Mouse (Mus musculus) stomach, postnatal 0 days (tissue): ENCODE results near the gene Rhobtb3. TPM values are rescaled to one million over a fixed set of nuclear protein-coding genes. Genes with fewer than 3 reads are reported as not detected.

Experiments used
- ATAC-seq: fragments of 200-750 bp; cut with Nextera tagmentation; 2 replicates; pipeline ENCODE4 v1.8.0; 2017; ENCODE audit not compliant: low FRiP score, low TSS enrichment
- DNase-seq: peaks from one replicate; pipeline ENCODE4 v3.0.0-alpha.2; 2016; ENCODE audit warnings: low spot score
- H3K27ac ChIP-seq: fragments of 300-500 bp; sonication (generic); replicated peaks from 2 replicates; pipeline ENCODE4 v1.5.1; 2014; ENCODE audit warnings: mild to moderate bottlenecking, control low read depth
- H3K27me3 ChIP-seq: fragments of 300-500 bp; sonication (generic); 2 replicates; pipeline ENCODE4 v1.6.1; 2014; ENCODE audit warnings: low read length; ENCODE audit not compliant: control insufficient read depth, insufficient read depth
- H3K36me3 ChIP-seq: fragments of 300-500 bp; sonication (generic); 2 replicates; pipeline ENCODE4 v1.6.1; 2014; ENCODE audit warnings: low read length, mixed read lengths; ENCODE audit not compliant: control insufficient read depth, insufficient read depth
- H3K4me1 ChIP-seq: fragments of 300-500 bp; sonication (generic); replicated peaks from 2 replicates; pipeline ENCODE4 v1.6.1; 2014; ENCODE audit warnings: antibody characterized with exemption; ENCODE audit not compliant: control insufficient read depth, insufficient read depth
- H3K4me2 ChIP-seq: fragments of 300-500 bp; sonication (generic); replicated peaks from 2 replicates; pipeline ENCODE4 v1.6.1; 2014; ENCODE audit warnings: low read depth, mild to moderate bottlenecking, control low read depth, moderate library complexity
- H3K4me3 ChIP-seq: fragments of 300-500 bp; sonication (generic); 2 replicates; pipeline ENCODE4 v1.5.1; 2014; ENCODE audit warnings: low read depth, low read length, control low read depth
- H3K9ac ChIP-seq: fragments of 300-500 bp; sonication (generic); 2 replicates; pipeline ENCODE4 v1.6.1; 2014; ENCODE audit warnings: mild to moderate bottlenecking, low read length, control low read depth, mixed read lengths
- H3K9me3 ChIP-seq: fragments of 300-500 bp; sonication (generic); 2 replicates; pipeline ENCODE4 v1.6.1; 2016; ENCODE audit warnings: low read length; ENCODE audit not compliant: control insufficient read depth
- CTCF ChIP-seq: IDR thresholded peaks from 2 replicates; pipeline ENCODE4 v1.5.1; 2016; ENCODE audit warnings: antibody characterized with exemption, low read depth, mild to moderate bottlenecking, moderate library complexity
- EP300 ChIP-seq: optimal IDR thresholded peaks from 2 replicates; pipeline ENCODE3; 2016; ENCODE audit warnings: antibody characterized with exemption
- whole genome bisulfite sequencing: fragments of 180-500 bp; shearing (Covaris S2); extraction: QIAGEN DNeasy Blood & Tissue Kit; methylation state at CpG from one replicate; pipeline ENCODE4 v1.1.7; 2014; 5-methylcytosine and 5-hydroxymethylcytosine counted together
- polyA plus RNA-seq: library from polyadenylated mRNA; unstranded; fragments of >200 nt; fragmentation: Nextera tagmentation; extraction: Ambion mirVana; gene quantifications from 2 replicates; pipeline ENCODE4 v1.2.1, GENCODE M21; 2015

Rhobtb3 gene
- polyA plus RNA-seq, 1 experiment from 2014 or later: 10.0 TPM

GRCm38 (mm10) chr13:75847027-75847426, 96.7 kb downstream of the Rhobtb3 start:
- H3K4me3 ChIP-seq: no peak overlapping the region
- no peak overlapping the region for H3K9ac ChIP-seq
- no peak for ATAC-seq
- DNase-seq: no peak
- TF ChIP-seq CTCF (no peak), EP300 (no peak)
- no peaks in the 10 kb centered on the region; the same call in none of the 2 replicates for H3K4me1 ChIP-seq
- H3K27me3 ChIP-seq: no peaks in the 10 kb centered on the region
- H3K27ac ChIP-seq: no peak overlapping the region
- 87% methylated on average over 6 of the region's 6 CpGs for WGBS
- no peaks in the 10 kb centered on the region for H3K9me3 ChIP-seq
- H3K4me2 ChIP-seq: no peak overlapping the region
- H3K36me3 ChIP-seq: peaks cover 8% of the 10 kb centered on the region; the same call in 1 of the 2 replicates

GRCm38 (mm10) chr13:75845519-75846166, 98.1 kb downstream of the Rhobtb3 start:
- Histone ChIP-seq H3K9ac (no peak overlapping the region), H3K4me3 (no peak overlapping the region), H3K4me1 (peaks cover 2% of the 10 kb centered on the region), H3K27ac (no peak overlapping the region), H3K4me2 (no peak overlapping the region), H3K36me3 (peaks cover 5% of the 10 kb centered on the region; the same call in 1 of the 2 replicates), H3K27me3 (no peaks in the 10 kb centered on the region), H3K9me3 (no peaks in the 10 kb centered on the region)
- TF ChIP-seq CTCF: no peak
- TF ChIP-seq EP300: no peak
- ATAC-seq (no peak), DNase-seq (no peak)
- 51% methylated on average over 4 of the region's 4 CpGs for WGBS

DNA sequence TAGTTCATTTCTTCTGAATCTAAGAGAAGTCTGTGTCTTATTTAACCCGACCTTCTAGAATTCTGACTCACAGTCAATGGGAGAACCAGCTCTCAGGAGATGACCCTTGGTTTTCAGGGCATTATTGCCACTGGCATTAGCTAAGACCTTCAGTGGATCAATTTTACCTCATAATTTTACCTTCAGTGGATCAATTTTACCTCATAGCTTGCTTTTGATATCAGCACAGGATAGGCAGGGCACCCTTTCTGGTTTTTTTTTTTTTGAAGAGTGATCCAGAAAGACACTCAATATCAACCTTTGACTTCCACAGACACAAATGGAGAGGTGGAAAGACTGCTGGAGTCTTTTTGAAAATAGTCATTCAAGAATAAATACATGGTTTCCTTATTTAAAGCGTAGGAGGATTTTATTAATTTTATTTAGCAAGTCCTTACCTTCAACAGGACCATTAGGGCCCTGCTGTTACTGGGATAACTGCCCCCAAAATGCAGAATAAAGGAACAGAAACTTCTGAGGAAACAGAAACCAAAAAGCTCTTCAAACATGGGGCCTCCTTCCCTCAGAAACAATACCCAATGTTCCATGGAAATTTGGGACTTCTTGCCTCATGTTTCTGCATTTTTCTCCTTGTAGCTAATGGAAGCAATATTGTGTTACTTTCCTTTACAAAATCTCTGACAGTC, 98.7 kb downstream of the Rhobtb3 start:
- Histone ChIP-seq H3K4me3 (no peak overlapping the region), H3K27me3 (no peaks in the 10 kb centered on the region), H3K9ac (no peak overlapping the region), H3K36me3 (peaks cover 5% of the 10 kb centered on the region; the same call in 1 of the 2 replicates), H3K9me3 (no peaks in the 10 kb centered on the region), H3K27ac (no peak overlapping the region), H3K4me1 (peaks cover 2% of the 10 kb centered on the region), H3K4me2 (no peak overlapping the region)
- DNase-seq (no peak), ATAC-seq (no peak)
- WGBS: 94% methylated on average over 2 of the region's 2 CpGs
- TF ChIP-seq EP300 (no peak), CTCF (no peak)

DNA sequence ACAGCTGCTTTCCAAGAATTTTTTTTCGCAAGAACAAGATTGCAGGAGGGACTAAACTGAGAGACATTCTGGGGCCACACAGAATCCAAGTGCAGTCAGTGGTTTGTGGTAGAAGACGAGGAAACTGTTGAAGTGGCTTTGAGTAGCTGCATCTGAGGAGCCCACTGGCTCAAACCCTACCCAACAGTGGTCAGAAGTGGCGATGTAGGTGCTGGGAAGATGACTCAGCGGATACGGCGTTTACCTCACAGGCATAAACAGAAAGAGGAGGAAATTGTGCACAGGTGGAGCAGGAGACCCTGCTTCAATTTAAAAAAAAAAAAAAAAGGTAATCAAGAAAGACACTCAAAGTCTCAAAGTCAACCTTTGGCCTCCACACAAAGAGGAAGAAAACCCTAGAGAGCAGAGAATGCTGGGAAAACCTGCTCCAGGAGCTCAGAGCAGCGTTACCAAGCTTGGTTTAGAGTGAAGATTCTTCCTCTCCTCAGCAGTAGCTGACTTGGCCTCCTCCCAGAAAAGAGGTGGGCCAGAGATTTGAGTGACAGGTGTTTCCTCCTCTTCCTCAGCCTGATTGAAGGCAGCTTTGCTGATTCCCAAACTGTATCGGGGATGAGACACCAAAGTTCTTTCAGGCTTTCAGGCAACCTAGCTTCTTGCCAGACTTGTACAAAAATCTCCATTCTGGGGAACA, 99.6 kb downstream of the Rhobtb3 start:
- ATAC-seq: no peak

DNA sequence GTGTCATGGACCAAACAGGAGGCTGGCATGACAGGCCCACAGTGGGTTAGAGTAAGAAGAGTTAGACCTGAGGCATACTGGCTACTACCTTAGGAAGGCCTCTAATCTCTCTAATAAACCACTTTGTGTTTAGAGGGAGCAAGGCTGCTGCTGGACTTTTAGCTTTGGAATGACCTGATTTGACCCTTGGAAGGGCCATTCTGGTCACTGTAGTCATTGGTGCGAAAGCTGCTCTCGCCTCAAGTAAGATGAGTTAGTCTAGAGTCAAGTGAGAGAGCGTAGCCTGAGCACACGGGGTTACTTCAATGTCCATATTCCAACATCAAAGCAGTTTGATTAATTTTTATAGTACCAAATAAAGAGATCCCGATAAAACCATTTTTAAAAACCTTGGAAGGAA, 100.4 kb downstream of the Rhobtb3 start:
- no peak overlapping the region for H3K9ac ChIP-seq
- H3K4me1 ChIP-seq: peaks cover 2% of the 10 kb centered on the region
- ATAC-seq: no peak
- no peak for TF ChIP-seq EP300
- no peak for TF ChIP-seq CTCF
- no peak overlapping the region for H3K4me2 ChIP-seq
- no peaks in the 10 kb centered on the region for H3K27me3 ChIP-seq
- DNase-seq: no peak
- peaks cover 5% of the 10 kb centered on the region; the same call in 1 of the 2 replicates for H3K36me3 ChIP-seq
- no peak overlapping the region for H3K4me3 ChIP-seq
- WGBS: 80% methylated on average over 5 of the region's 5 CpGs
- no peak overlapping the region for H3K27ac ChIP-seq
- no peaks in the 10 kb centered on the region for H3K9me3 ChIP-seq

More for the DNA sequence above, 99.6 kb downstream of the Rhobtb3 start:
- no peak overlapping the region for H3K9ac ChIP-seq
- H3K4me1 ChIP-seq: peaks cover 2% of the 10 kb centered on the region
- TF ChIP-seq CTCF: no peak
- no peak for TF ChIP-seq EP300
- no peaks in the 10 kb centered on the region for H3K9me3 ChIP-seq
- no peak for DNase-seq
- no peak overlapping the region for H3K4me2 ChIP-seq
- H3K27ac ChIP-seq: no peak overlapping the region; the same call in 1 of the 2 replicates
- no peak overlapping the region for H3K4me3 ChIP-seq
- 76% methylated on average over 8 of the region's 8 CpGs for WGBS
- H3K27me3 ChIP-seq: no peaks in the 10 kb centered on the region
- peaks cover 5% of the 10 kb centered on the region; the same call in 1 of the 2 replicates for H3K36me3 ChIP-seq
